Mouse (Mus musculus): ENCODE measurements around the gene Cadps2. TPM values are rescaled to one million over a fixed set of nuclear protein-coding genes. Genes with fewer than 3 reads are reported as not detected.

Gene Cadps2
- polyA plus RNA-seq, 1 experiment from 2014 or later: 3.4 TPM

DNA sequence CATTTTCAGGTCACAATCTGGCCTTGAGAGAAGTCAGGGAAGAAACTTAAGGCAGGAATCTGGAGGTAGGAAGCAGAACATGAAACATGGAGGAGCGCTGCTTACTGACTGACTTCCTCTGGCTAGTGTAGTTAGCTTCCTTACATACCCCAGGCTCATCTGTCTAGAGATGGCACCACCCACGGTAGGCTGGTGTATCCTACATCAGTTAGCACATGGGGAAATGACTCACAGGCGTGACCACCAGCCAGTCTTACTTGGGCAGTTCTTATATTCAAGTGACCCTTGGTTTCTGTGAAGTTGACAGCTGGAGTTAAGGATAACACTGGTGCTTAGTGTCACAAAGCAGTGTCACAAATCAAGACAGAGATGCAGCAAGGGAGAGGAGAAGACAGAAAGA lies 110.6 kb downstream of the Cadps2 start:
- no peak for ATAC-seq (ENCODE audit: insufficient read depth, low FRiP score)
- Histone ChIP-seq H3K4me2 (ENCODE audit: low read depth, low read length) (no peak overlapping the region), H3K4me3 (replicated peaks; ENCODE audit: low read length) (no peak overlapping the region), H3K27me3 (ENCODE audit: control insufficient read depth, insufficient read depth, low read length) (no peaks in the 10 kb centered on the region), H3K36me3 (ENCODE audit: control insufficient read depth, insufficient read depth, low read length) (no peaks in the 10 kb centered on the region), H3K4me1 (ENCODE audit: control insufficient read depth, insufficient read depth, low read length) (no peaks in the 10 kb centered on the region), H3K9me3 (replicated peaks; ENCODE audit: control insufficient read depth, low read length) (no peaks in the 10 kb centered on the region), H3K9ac (ENCODE audit: low read length) (no peak overlapping the region), H3K27ac (ENCODE audit: low read length) (no peak overlapping the region)
- 77% methylated on average over 3 of the region's 3 CpGs for WGBS

DNA sequence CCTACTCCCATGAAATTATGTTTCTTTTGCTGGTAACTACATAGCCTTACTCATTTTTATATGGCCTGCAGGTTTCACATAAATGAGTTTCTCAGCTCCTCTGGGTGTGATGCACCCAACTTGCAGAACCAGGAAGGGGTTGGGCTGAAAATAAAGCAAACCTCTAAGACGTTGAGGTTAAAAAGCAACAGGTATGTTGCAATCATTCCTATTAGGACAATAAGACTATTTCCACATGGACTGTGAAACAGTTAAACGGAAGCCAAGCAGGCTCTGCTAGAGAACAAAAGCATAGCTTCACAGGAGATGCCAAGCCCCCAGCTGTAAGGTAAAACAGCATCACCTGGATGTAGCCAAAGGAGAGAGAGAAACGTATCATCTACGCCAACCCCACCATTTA lies 115.5 kb downstream of the Cadps2 start:
- 79% methylated on average over 4 of the region's 4 CpGs for WGBS
- ATAC-seq (ENCODE audit: insufficient read depth, low FRiP score): no peak

GRCm38 (mm10) chr6:23720401-23720800 lies 118.8 kb downstream of the Cadps2 start:
- WGBS: 88% methylated on average over 2 of the region's 2 CpGs
- H3K4me3 ChIP-seq (replicated peaks; ENCODE audit: low read length): no peak overlapping the region
- H3K4me1 ChIP-seq (ENCODE audit: control insufficient read depth, insufficient read depth, low read length): no peaks in the 10 kb centered on the region
- no peaks in the 10 kb centered on the region for H3K36me3 ChIP-seq (ENCODE audit: control insufficient read depth, insufficient read depth, low read length)
- no peaks in the 10 kb centered on the region for H3K9me3 ChIP-seq (replicated peaks; ENCODE audit: control insufficient read depth, low read length)
- no peak overlapping the region for H3K9ac ChIP-seq (ENCODE audit: low read length)
- ATAC-seq (ENCODE audit: insufficient read depth, low FRiP score): no peak
- H3K27me3 ChIP-seq (ENCODE audit: control insufficient read depth, insufficient read depth, low read length): no peaks in the 10 kb centered on the region
- no peak overlapping the region for H3K27ac ChIP-seq (ENCODE audit: low read length)
- H3K4me2 ChIP-seq (ENCODE audit: low read depth, low read length): no peak overlapping the region

More for the DNA sequence above, 115.5 kb downstream of the Cadps2 start:
- H3K4me3 ChIP-seq (replicated peaks; ENCODE audit: low read length): no peak overlapping the region
- no peaks in the 10 kb centered on the region for H3K27me3 ChIP-seq (ENCODE audit: control insufficient read depth, insufficient read depth, low read length)
- H3K9ac ChIP-seq (ENCODE audit: low read length): no peak overlapping the region
- no peaks in the 10 kb centered on the region for H3K4me1 ChIP-seq (ENCODE audit: control insufficient read depth, insufficient read depth, low read length)
- no peak overlapping the region for H3K4me2 ChIP-seq (ENCODE audit: low read depth, low read length)
- no peaks in the 10 kb centered on the region for H3K36me3 ChIP-seq (ENCODE audit: control insufficient read depth, insufficient read depth, low read length)
- no peak overlapping the region for H3K27ac ChIP-seq (ENCODE audit: low read length)
- no peaks in the 10 kb centered on the region for H3K9me3 ChIP-seq (replicated peaks; ENCODE audit: control insufficient read depth, low read length)

GRCm38 (mm10) chr6:23707506-23707905 lies 131.7 kb downstream of the Cadps2 start:
- WGBS: 65% methylated on average over 3 of the region's 3 CpGs
- Histone ChIP-seq H3K4me1 (ENCODE audit: control insufficient read depth, insufficient read depth, low read length) (no peaks in the 10 kb centered on the region), H3K27ac (ENCODE audit: low read length) (no peak overlapping the region), H3K36me3 (ENCODE audit: control insufficient read depth, insufficient read depth, low read length) (no peaks in the 10 kb centered on the region), H3K9ac (ENCODE audit: low read length) (no peak overlapping the region), H3K4me2 (ENCODE audit: low read depth, low read length) (no peak overlapping the region), H3K27me3 (ENCODE audit: control insufficient read depth, insufficient read depth, low read length) (no peaks in the 10 kb centered on the region), H3K4me3 (replicated peaks; ENCODE audit: low read length) (no peak overlapping the region), H3K9me3 (replicated peaks; ENCODE audit: control insufficient read depth, low read length) (no peaks in the 10 kb centered on the region)
- no peak for ATAC-seq (ENCODE audit: insufficient read depth, low FRiP score)

DNA sequence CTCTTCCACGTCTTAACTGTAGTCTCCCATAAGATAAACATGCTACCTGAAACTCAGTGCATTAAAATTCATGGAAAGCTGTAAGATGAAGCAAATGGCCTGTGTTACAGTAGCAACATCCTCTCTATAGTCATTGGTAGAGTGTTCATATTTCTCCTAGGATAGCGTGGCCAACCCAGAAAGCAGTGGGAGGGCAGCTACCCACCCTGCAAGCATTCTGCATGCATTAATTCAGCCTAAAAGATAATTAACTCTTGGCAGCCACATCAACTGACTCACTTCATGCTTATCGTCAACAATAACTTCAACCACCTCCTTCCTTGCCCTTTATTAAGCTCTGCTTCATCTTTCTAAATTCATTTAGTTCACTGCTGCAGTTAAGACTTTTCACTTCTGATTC lies 138.3 kb downstream of the Cadps2 start:
- 55% methylated on average over 3 of the region's 3 CpGs for WGBS
- Histone ChIP-seq H3K9ac (ENCODE audit: low read length) (no peak overlapping the region), H3K36me3 (ENCODE audit: control insufficient read depth, insufficient read depth, low read length) (no peaks in the 10 kb centered on the region), H3K27me3 (ENCODE audit: control insufficient read depth, insufficient read depth, low read length) (no peaks in the 10 kb centered on the region), H3K9me3 (replicated peaks; ENCODE audit: control insufficient read depth, low read length) (no peaks in the 10 kb centered on the region), H3K4me3 (replicated peaks; ENCODE audit: low read length) (no peak overlapping the region), H3K4me1 (ENCODE audit: control insufficient read depth, insufficient read depth, low read length) (no peaks in the 10 kb centered on the region), H3K4me2 (ENCODE audit: low read depth, low read length) (no peak overlapping the region), H3K27ac (ENCODE audit: low read length) (no peak overlapping the region)
- ATAC-seq (ENCODE audit: insufficient read depth, low FRiP score): no peak

GRCm38 (mm10) chr6:23678172-23678571 lies 161.0 kb downstream of the Cadps2 start:
- no peak for ATAC-seq (ENCODE audit: insufficient read depth, low FRiP score)
- Histone ChIP-seq H3K27me3 (ENCODE audit: control insufficient read depth, insufficient read depth, low read length) (no peaks in the 10 kb centered on the region), H3K4me1 (ENCODE audit: control insufficient read depth, insufficient read depth, low read length) (no peaks in the 10 kb centered on the region), H3K9ac (ENCODE audit: low read length) (no peak overlapping the region), H3K9me3 (replicated peaks; ENCODE audit: control insufficient read depth, low read length) (no peaks in the 10 kb centered on the region), H3K4me2 (ENCODE audit: low read depth, low read length) (no peak overlapping the region), H3K4me3 (replicated peaks; ENCODE audit: low read length) (no peak overlapping the region), H3K27ac (ENCODE audit: low read length) (no peak overlapping the region), H3K36me3 (ENCODE audit: control insufficient read depth, insufficient read depth, low read length) (no peaks in the 10 kb centered on the region)
- WGBS: 73% methylated on average over 1 of the region's 1 CpGs

DNA sequence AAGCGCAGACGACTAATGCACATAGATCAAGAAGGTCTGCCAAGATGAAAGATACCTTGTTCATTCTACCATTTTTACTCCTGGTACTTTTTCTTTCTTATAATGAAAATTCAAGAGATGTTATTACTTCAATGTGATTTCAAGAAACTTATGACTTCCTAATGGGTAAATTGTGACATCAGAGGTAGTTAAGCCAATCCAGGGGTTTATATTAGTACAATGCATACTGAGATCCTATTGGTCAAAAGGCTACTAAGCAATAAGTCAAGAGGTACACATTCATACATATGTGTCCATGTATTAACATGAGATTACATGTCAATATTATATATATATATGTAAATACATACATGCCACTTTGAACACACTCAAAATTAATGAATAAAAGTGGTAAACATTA lies 184.2 kb downstream of the Cadps2 start, which contains the start of gene Rnf148:
Gene Rnf148, minus strand, starts transcription at position 101 of the 400 bp plus-strand sequence.
- no peak within 1 kb of the TSS for H3K27ac ChIP-seq (ENCODE audit: low read length)
- H3K4me1 ChIP-seq (ENCODE audit: control insufficient read depth, insufficient read depth, low read length): no peaks in the 10 kb centered on the region
- H3K27me3 ChIP-seq (ENCODE audit: control insufficient read depth, insufficient read depth, low read length): no peaks in the 10 kb centered on the region
- no peaks in the 10 kb centered on the region for H3K9me3 ChIP-seq (replicated peaks; ENCODE audit: control insufficient read depth, low read length)
- no peak within 1 kb of the TSS for H3K4me3 ChIP-seq (replicated peaks; ENCODE audit: low read length)
- no peaks in the 10 kb centered on the region for H3K36me3 ChIP-seq (ENCODE audit: control insufficient read depth, insufficient read depth, low read length)
- 74% methylated on average over 2 of the region's 2 CpGs for WGBS
- no peak for ATAC-seq (ENCODE audit: insufficient read depth, low FRiP score)
- no peak within 1 kb of the TSS for H3K4me2 ChIP-seq (ENCODE audit: low read depth, low read length)
- H3K9ac ChIP-seq (ENCODE audit: low read length): no peak within 1 kb of the TSS

DNA sequence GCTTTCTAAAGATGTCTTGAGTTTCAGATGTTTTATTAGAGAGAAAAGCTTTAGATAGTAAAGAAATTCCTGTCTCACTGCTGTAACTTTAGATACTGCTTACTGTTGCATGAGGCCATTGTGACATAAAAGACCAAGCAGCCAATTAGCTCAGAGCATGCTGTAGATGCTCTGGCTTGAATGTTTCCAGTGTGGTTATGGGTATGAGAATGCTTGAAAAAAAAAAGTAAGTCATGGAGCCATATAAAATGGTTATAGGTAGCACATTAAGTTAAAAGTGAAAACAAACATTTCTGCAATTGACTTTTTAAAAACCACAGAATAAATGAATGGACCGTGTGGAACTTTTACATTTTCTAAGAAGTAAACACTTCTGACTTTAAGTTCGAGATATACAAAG lies 189.0 kb downstream of the Cadps2 start, which contains the start of gene Rnf133:
Gene Rnf133, minus strand, starts transcription at position 101 of the 400 bp plus-strand sequence.
- WGBS: 67% methylated on average over 2 of the region's 2 CpGs
- H3K9me3 ChIP-seq (replicated peaks; ENCODE audit: control insufficient read depth, low read length): no peaks in the 10 kb centered on the region
- no peak for ATAC-seq (ENCODE audit: insufficient read depth, low FRiP score)
- H3K9ac ChIP-seq (ENCODE audit: low read length): no peak within 1 kb of the TSS
- peaks cover 4% of the 10 kb centered on the region for H3K4me1 ChIP-seq (ENCODE audit: control insufficient read depth, insufficient read depth, low read length)
- H3K27me3 ChIP-seq (ENCODE audit: control insufficient read depth, insufficient read depth, low read length): no peaks in the 10 kb centered on the region
- no peak within 1 kb of the TSS for H3K27ac ChIP-seq (ENCODE audit: low read length)
- no peaks in the 10 kb centered on the region for H3K36me3 ChIP-seq (ENCODE audit: control insufficient read depth, insufficient read depth, low read length)
- H3K4me3 ChIP-seq (replicated peaks; ENCODE audit: low read length): no peak within 1 kb of the TSS
- H3K4me2 ChIP-seq (ENCODE audit: low read depth, low read length): no peak within 1 kb of the TSS

- no peak for ATAC-seq (ENCODE audit: insufficient read depth, low FRiP score)
- 63% methylated on average over 8 of the region's 8 CpGs for WGBS
- peaks cover 4% of the 10 kb centered on the region for H3K4me1 ChIP-seq (ENCODE audit: control insufficient read depth, insufficient read depth, low read length)
- H3K27me3 ChIP-seq (ENCODE audit: control insufficient read depth, insufficient read depth, low read length): no peaks in the 10 kb centered on the region
- H3K9me3 ChIP-seq (replicated peaks; ENCODE audit: control insufficient read depth, low read length): no peaks in the 10 kb centered on the region
- H3K36me3 ChIP-seq (ENCODE audit: control insufficient read depth, insufficient read depth, low read length): no peaks in the 10 kb centered on the region
- H3K4me2 ChIP-seq (ENCODE audit: low read depth, low read length): no peak overlapping the region
- H3K27ac ChIP-seq (ENCODE audit: low read length): no peak overlapping the region
- H3K4me3 ChIP-seq (replicated peaks; ENCODE audit: low read length): no peak overlapping the region
- H3K9ac ChIP-seq (ENCODE audit: low read length): no peak overlapping the region
Measured at GRCm38 (mm10) chr6:23648732-23649131, 190.5 kb downstream of the Cadps2 start.

Data from stomach, embryonic 16.5 days (tissue).